Mouse (Mus musculus): ENCODE measurements around the gene Acvr1b. TPM values are rescaled to one million over a fixed set of nuclear protein-coding genes. Genes with fewer than 3 reads are reported as not detected.
A peak's percentile ranks its signal among the peaks of the same experiment; 100 is the strongest.

Acvr1b gene
- polyA plus RNA-seq, 1 experiment from 2014 or later, result 6.6 TPM

DNA sequence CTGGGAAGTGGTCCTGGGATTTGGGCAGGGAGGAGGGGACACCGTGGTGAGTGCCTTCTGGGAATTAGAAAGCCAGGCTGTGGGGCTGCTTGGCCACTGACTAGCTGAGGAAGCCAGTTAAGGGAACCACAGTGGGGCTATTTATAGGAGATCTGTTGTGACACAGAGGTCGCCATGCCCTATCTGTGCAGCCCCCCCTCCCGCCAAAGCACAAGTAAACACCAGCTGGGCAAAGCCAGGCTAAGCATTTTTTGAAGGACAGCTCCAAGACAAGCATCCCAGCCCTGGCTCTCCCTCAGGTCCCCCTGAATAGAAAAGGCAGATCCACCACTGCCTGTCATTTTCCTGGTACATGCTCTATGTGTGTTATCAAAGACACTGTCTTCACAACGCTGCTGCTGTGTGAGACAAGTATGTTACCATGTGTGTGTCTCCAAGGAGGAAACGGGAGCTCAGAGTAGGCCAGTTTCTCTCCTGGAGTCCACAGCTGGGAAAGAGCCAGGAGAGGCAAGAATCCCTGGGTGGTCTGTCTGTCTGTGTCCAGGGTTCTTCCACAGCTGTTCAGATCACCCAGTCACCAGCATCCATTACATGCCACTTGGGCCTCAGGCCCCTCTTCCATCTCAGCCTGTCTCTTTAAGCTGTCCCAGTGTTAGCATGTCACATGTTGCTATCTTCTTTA lies 74.3 kb downstream of the Acvr1b start:
- Histone ChIP-seq H3K27ac (ENCODE audit: low read length) (peak overlapping the region; percentile 44), H3K4me2 (replicated peaks; ENCODE audit: low read depth, low read length) (no peak overlapping the region), H3K9ac (replicated peaks; ENCODE audit: low read depth) (no peak overlapping the region), H3K36me3 (ENCODE audit: insufficient read depth, low read length) (no peaks in the 10 kb centered on the region), H3K4me3 (ENCODE audit: low read depth, low read length) (no peak overlapping the region), H3K9me3 (ENCODE audit: low read length) (no peaks in the 10 kb centered on the region), H3K4me1 (ENCODE audit: insufficient read depth, low read depth, low read length) (peaks cover 11% of the 10 kb centered on the region; the same call in 1 of the 2 replicates), H3K27me3 (replicated peaks; ENCODE audit: insufficient read depth, low read length) (no peaks in the 10 kb centered on the region)
- WGBS, result 38% methylated on average over 5 of the region's 5 CpGs
- ATAC-seq (no peak), DNase-seq (ENCODE audit: low spot score) (peak; percentile 61)
- TF ChIP-seq CTCF (IDR thresholded peaks at IDR 0.05), result no peak
- no peak for TF ChIP-seq EP300 (IDR thresholded peaks at IDR 0.05)

GRCm38 (mm10) chr15:101250220-101250800 lies 76.4 kb downstream of the Acvr1b start:
- no peaks in the 10 kb centered on the region for H3K36me3 ChIP-seq (ENCODE audit: insufficient read depth, low read length)
- H3K4me1 ChIP-seq (ENCODE audit: insufficient read depth, low read depth, low read length), result peaks cover 11% of the 10 kb centered on the region; the same call in 1 of the 2 replicates
- H3K4me3 ChIP-seq (ENCODE audit: low read depth, low read length), result no peak overlapping the region
- 70% methylated on average over 9 of the region's 9 CpGs for WGBS
- no peaks in the 10 kb centered on the region for H3K9me3 ChIP-seq (ENCODE audit: low read length)
- no peak for ATAC-seq
- H3K9ac ChIP-seq (replicated peaks; ENCODE audit: low read depth), result no peak overlapping the region
- no peak overlapping the region for H3K4me2 ChIP-seq (replicated peaks; ENCODE audit: low read depth, low read length)
- H3K27me3 ChIP-seq (replicated peaks; ENCODE audit: insufficient read depth, low read length), result no peaks in the 10 kb centered on the region
- no peak for DNase-seq (ENCODE audit: low spot score)
- H3K27ac ChIP-seq (ENCODE audit: low read length), result no peak overlapping the region
- TF ChIP-seq EP300 (IDR thresholded peaks at IDR 0.05), result no peak
- no peak for TF ChIP-seq CTCF (IDR thresholded peaks at IDR 0.05)

DNA sequence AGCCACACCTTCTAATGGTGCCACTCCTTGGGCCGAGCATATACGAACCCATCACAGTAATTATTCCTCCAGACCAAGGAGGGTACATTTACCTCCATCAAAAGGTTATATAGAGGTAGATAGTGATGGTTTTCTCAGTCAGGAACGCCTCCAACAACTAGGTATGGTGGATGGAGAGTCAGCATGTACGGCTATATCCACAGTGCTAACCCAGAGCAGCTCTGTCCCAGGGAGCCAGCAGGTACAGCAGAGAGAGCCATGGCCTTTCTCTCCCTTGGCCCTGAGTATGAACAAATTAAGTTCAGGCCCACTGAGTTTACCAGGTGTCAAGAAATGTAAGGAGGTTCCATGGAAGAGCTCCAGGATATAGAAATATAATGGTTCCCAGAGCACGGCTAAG lies 78.1 kb downstream of the Acvr1b start:
- H3K4me1 ChIP-seq (ENCODE audit: insufficient read depth, low read depth, low read length), result peaks cover 9% of the 10 kb centered on the region; the same call in 1 of the 2 replicates
- no peaks in the 10 kb centered on the region for H3K27me3 ChIP-seq (replicated peaks; ENCODE audit: insufficient read depth, low read length)
- H3K9me3 ChIP-seq (ENCODE audit: low read length), result no peaks in the 10 kb centered on the region
- H3K4me2 ChIP-seq (replicated peaks; ENCODE audit: low read depth, low read length), result no peak overlapping the region
- 94% methylated on average over 5 of the region's 5 CpGs for WGBS
- no peak for TF ChIP-seq CTCF (IDR thresholded peaks at IDR 0.05)
- no peak for TF ChIP-seq EP300 (IDR thresholded peaks at IDR 0.05)
- no peaks in the 10 kb centered on the region for H3K36me3 ChIP-seq (ENCODE audit: insufficient read depth, low read length)
- DNase-seq (ENCODE audit: low spot score) (no peak), ATAC-seq (no peak)
- H3K27ac ChIP-seq (ENCODE audit: low read length), result no peak overlapping the region
- H3K4me3 ChIP-seq (ENCODE audit: low read depth, low read length), result no peak overlapping the region
- no peak overlapping the region for H3K9ac ChIP-seq (replicated peaks; ENCODE audit: low read depth)

GRCm38 (mm10) chr15:101252614-101253013 lies 78.7 kb downstream of the Acvr1b start:
- Histone ChIP-seq H3K9ac (replicated peaks; ENCODE audit: low read depth) (no peak overlapping the region), H3K9me3 (ENCODE audit: low read length) (no peaks in the 10 kb centered on the region), H3K4me2 (replicated peaks; ENCODE audit: low read depth, low read length) (no peak overlapping the region), H3K4me3 (ENCODE audit: low read depth, low read length) (no peak overlapping the region), H3K36me3 (ENCODE audit: insufficient read depth, low read length) (no peaks in the 10 kb centered on the region), H3K27ac (ENCODE audit: low read length) (no peak overlapping the region), H3K4me1 (ENCODE audit: insufficient read depth, low read depth, low read length) (peaks cover 5% of the 10 kb centered on the region; the same call in 1 of the 2 replicates), H3K27me3 (replicated peaks; ENCODE audit: insufficient read depth, low read length) (no peaks in the 10 kb centered on the region)
- no peak for ATAC-seq
- DNase-seq (ENCODE audit: low spot score), result peak; percentile 41
- WGBS, result 68% methylated on average over 6 of the region's 6 CpGs
- no peak for TF ChIP-seq EP300 (IDR thresholded peaks at IDR 0.05)
- TF ChIP-seq CTCF (IDR thresholded peaks at IDR 0.05), result no peak

- Histone ChIP-seq H3K27ac (ENCODE audit: low read length) (0 out of 2 replicates have a peak overlapping the region, but pooled peaks have one; percentile 47), H3K9ac (replicated peaks; ENCODE audit: low read depth) (no peak overlapping the region), H3K36me3 (ENCODE audit: insufficient read depth, low read length) (no peaks in the 10 kb centered on the region), H3K4me1 (ENCODE audit: insufficient read depth, low read depth, low read length) (no peaks in the 10 kb centered on the region), H3K27me3 (replicated peaks; ENCODE audit: insufficient read depth, low read length) (no peaks in the 10 kb centered on the region), H3K4me2 (replicated peaks; ENCODE audit: low read depth, low read length) (peak overlapping the region; percentile 69), H3K9me3 (ENCODE audit: low read length) (no peaks in the 10 kb centered on the region), H3K4me3 (ENCODE audit: low read depth, low read length) (peak overlapping the region; percentile 47)
- ATAC-seq (peak; percentile 8; the same call in 1 of the 2 replicates), DNase-seq (ENCODE audit: low spot score) (no peak)
- no peak for TF ChIP-seq EP300 (IDR thresholded peaks at IDR 0.05)
- no peak for TF ChIP-seq CTCF (IDR thresholded peaks at IDR 0.05)
- WGBS, result 35% methylated on average over 3 of the region's 3 CpGs
Measured at GRCm38 (mm10) chr15:101253563-101253885, 79.7 kb downstream of the Acvr1b start.

DNA sequence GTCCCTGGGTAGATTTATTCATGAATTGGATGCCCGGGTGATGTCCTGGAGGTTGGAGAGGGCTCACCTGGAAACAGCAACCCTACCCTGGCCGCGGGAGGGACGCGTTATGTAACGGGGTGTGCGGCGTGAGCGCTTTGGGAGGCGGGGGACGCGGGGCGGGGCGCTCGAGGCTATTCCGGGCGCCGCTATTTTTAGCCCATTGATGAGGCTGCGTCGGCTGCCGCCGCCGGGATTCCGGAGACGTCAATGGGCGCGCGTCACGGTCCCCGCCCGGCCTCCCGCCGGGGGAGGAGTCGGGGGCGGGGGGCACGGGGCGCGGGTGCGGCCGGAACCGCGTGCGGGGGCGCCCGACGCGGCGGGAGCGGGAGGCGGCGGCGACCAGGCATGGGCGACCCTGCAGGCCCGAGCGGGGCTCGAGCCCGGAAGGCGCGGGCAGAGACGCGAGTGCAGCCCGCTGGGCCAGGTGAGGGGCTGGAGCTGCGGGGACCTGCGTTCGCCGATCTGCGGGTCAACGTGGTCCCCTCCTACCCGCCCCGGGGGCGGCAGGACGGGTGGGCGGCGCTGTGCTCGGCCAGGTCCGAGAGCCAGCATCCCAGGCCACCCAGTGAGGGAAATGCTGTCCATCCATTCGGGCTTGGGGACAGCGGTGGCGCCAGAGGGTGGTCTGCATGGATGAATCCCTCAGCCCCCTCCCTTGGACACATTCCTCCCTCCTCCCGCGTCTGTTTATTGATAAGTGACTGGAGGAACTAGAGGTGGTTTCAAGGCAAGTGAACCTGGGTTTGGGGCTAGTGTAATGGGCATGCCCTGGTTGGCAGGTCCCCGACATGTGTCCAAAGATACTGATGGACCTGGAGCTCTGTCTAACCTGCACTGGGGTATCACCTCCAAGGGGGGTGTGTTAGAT lies 80.3 kb downstream of the Acvr1b start, which contains the start of gene Nr4a1:
TSS of gene Nr4a1 (plus strand) at position 384 of the 910 bp plus-strand sequence.
- Histone ChIP-seq H3K4me3 (ENCODE audit: low read depth, low read length) (peak within 1 kb of the TSS; percentile 47), H3K27ac (ENCODE audit: low read length) (0 out of 2 replicates have a peak within 1 kb of the TSS, but pooled peaks have one; percentile 47), H3K4me2 (replicated peaks; ENCODE audit: low read depth, low read length) (peak within 1 kb of the TSS; percentile 69), H3K27me3 (replicated peaks; ENCODE audit: insufficient read depth, low read length) (no peaks in the 10 kb centered on the region), H3K4me1 (ENCODE audit: insufficient read depth, low read depth, low read length) (no peaks in the 10 kb centered on the region), H3K36me3 (ENCODE audit: insufficient read depth, low read length) (no peaks in the 10 kb centered on the region), H3K9me3 (ENCODE audit: low read length) (no peaks in the 10 kb centered on the region), H3K9ac (replicated peaks; ENCODE audit: low read depth) (peak within 1 kb of the TSS; percentile 55)
- ATAC-seq (peak; percentile 89), DNase-seq (ENCODE audit: low spot score) (peak; percentile 90)
- TF ChIP-seq EP300 (IDR thresholded peaks at IDR 0.05) (no peak; the same call in 1 of the 2 replicates), CTCF (IDR thresholded peaks at IDR 0.05) (peak; percentile 21; the same call in 1 of the 2 replicates)
- 1% methylated on average over 60 of the region's 82 CpGs for WGBS

Measured in lung, postnatal 0 days (tissue).